Mouse (Mus musculus): Measurements from ENCODE around the gene Siva1. TPM values are rescaled to one million over a fixed set of nuclear protein-coding genes. Genes with fewer than 3 reads are reported as not detected.

The Siva1 gene
- total and polyA plus RNA-seq, 3 experiments = 60.7 to 214 (median 98.9) TPM

DNA sequence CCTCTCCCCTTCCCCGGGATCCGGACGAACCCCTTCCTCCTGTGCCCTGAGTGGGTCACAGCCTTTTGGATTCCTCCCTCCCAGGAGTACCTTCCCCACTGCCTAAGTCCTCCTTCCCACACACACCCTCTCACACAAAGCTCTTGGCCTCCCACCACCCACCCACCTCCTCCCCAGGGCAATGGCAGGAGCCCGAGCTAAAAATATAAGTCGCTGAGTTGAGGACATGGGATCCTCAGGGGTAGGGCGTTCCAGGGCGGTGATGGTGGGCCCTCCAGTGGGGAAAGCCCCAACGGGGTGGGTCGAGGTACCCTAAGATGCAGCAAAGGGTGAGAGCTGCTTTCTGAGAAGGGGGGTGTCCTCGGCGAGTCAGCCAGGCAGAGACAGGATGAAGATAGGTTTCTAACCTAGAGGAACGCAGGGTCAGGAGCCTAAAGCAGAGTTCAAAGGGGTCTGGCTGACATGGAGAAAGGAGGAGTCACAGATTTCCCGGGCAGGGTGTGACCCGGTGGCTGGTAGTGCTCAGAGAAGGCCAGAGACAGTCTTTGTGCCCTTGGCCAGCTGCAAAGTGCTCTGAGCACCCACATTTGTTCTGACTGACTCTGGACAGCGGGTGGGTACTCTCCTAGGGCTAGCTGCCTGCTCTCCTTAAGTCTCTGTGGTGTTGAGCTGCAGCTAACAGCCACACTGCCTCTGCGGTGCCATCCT, 24.0 kb upstream of the Siva1 start:
- no peaks in the 10 kb centered on the region for H3K4me1 ChIP-seq (ENCODE audit: insufficient read depth, low read depth, low read length)
- no peak for TF ChIP-seq GATA2 (IDR thresholded peaks at IDR 0.05; ENCODE audit: borderline replicate concordance, low read depth, low read length)
- TF ChIP-seq CTCF (IDR thresholded peaks at IDR 0.05; ENCODE audit: low read depth, low read length) = no peak
- TF ChIP-seq TAL1 (conservative IDR thresholded peaks at IDR 0.05; ENCODE audit: low read depth, low read length) = no peak
- no peak for TF ChIP-seq POLR2AphosphoS5 (IDR thresholded peaks at IDR 0.05; ENCODE audit: insufficient replicate concordance, low read depth, low read length)
- no peak for TF ChIP-seq GATA1 (IDR thresholded peaks at IDR 0.05; ENCODE audit: borderline replicate concordance, low read length)
- H3K4me3 ChIP-seq (ENCODE audit: low read depth, low read length) = no peak overlapping the region
- ATAC-seq (ENCODE audit: extremely low read depth, insufficient number of reproducible peaks, low FRiP score, poor library complexity, severe bottlenecking) (no peak), DNase-seq (ENCODE audit: low spot score) (no peak)
- H3K36me3 ChIP-seq (replicated peaks) = no peaks in the 10 kb centered on the region
- H3K9me3 ChIP-seq (replicated peaks) = no peaks in the 10 kb centered on the region
- peaks cover 76% of the 10 kb centered on the region for H3K27me3 ChIP-seq (ENCODE audit: insufficient read depth, low read length)

DNA sequence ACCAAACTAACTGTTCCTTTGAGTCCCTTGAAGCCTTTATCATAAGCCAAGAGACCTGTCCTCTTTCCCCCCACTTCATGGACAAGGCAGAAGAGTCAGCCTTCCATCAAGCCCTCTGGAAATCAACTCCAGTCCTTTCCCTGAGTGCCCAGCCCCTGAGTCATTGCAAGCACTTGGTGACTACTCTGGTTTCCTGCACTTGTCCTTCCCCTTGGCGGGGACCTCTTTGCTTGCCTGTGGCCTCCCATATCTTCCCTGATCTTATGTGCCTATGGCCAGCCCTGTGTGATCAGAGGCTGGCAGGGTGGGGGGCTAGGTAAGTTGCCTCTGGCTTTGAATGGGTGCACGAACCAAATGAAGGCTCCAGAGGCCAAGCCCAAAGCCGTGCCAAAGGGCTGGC, 22.6 kb upstream of the Siva1 start:
- 0 out of 2 replicates have a peak, but pooled peaks cover 2% of the 10 kb centered on the region for H3K4me1 ChIP-seq (ENCODE audit: insufficient read depth, low read depth, low read length)
- H3K36me3 ChIP-seq (replicated peaks) = no peaks in the 10 kb centered on the region
- ATAC-seq (ENCODE audit: extremely low read depth, insufficient number of reproducible peaks, low FRiP score, poor library complexity, severe bottlenecking) (no peak), DNase-seq (ENCODE audit: low spot score) (no peak)
- no peaks in the 10 kb centered on the region for H3K9me3 ChIP-seq (replicated peaks)
- H3K4me3 ChIP-seq (ENCODE audit: low read depth, low read length) = no peak overlapping the region
- peaks cover 73% of the 10 kb centered on the region for H3K27me3 ChIP-seq (ENCODE audit: insufficient read depth, low read length)
- TF ChIP-seq GATA2 (IDR thresholded peaks at IDR 0.05; ENCODE audit: borderline replicate concordance, low read depth, low read length) (no peak), CTCF (IDR thresholded peaks at IDR 0.05; ENCODE audit: low read depth, low read length) (no peak), GATA1 (IDR thresholded peaks at IDR 0.05; ENCODE audit: borderline replicate concordance, low read length) (no peak), TAL1 (conservative IDR thresholded peaks at IDR 0.05; ENCODE audit: low read depth, low read length) (no peak), POLR2AphosphoS5 (IDR thresholded peaks at IDR 0.05; ENCODE audit: insufficient replicate concordance, low read depth, low read length) (no peak)

DNA sequence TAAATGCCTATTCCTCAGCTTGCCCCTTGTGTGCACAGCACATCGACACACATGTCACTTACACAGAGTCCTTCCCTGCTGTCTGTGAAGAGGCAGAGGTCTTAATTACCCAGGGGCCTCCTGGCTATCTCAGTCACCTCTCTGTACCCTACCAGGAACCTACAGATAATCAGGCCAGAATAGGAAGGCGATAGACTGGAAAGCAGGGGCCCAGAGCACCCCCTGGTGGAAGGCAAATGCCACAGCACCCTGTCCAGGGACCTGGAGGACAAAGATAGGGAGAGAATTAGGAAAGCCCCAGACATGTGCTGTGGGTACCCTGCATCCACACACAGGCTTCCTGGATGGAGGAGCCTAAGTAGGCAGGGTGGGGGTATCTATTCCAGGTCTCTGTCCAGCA, 20.7 kb upstream of the Siva1 start:
- Histone ChIP-seq H3K36me3 (replicated peaks) (no peaks in the 10 kb centered on the region), H3K4me1 (ENCODE audit: insufficient read depth, low read depth, low read length) (0 out of 2 replicates have a peak, but pooled peaks cover 3% of the 10 kb centered on the region)

DNA sequence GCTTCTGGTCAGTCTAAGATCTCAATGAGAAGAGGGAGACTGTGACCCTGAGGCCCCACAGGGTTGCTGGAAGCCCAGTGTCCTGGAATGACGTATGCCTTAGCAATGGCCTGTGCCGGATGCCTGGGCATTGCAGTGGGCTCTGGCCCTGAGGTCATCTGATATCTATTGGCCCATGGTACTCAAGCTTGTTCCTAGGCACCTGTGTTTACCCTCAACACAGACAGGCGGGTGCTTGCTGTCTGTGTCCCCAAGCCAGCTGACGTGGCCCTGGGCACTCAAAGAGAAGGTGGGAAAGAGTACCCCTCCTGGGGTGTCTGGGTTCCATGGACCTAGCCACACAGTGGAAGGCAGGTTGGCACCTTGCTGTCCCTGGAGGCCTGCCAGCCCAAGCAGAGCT, 18.8 kb upstream of the Siva1 start:
- TF ChIP-seq TAL1 (conservative IDR thresholded peaks at IDR 0.05; ENCODE audit: low read depth, low read length) = no peak
- no peak for TF ChIP-seq GATA1 (IDR thresholded peaks at IDR 0.05; ENCODE audit: borderline replicate concordance, low read length)
- TF ChIP-seq CTCF (IDR thresholded peaks at IDR 0.05; ENCODE audit: low read depth, low read length) = no peak
- no peak for TF ChIP-seq POLR2AphosphoS5 (IDR thresholded peaks at IDR 0.05; ENCODE audit: insufficient replicate concordance, low read depth, low read length)
- no peak for TF ChIP-seq GATA2 (IDR thresholded peaks at IDR 0.05; ENCODE audit: borderline replicate concordance, low read depth, low read length)
- H3K4me3 ChIP-seq (ENCODE audit: low read depth, low read length) = no peak overlapping the region
- H3K9me3 ChIP-seq (replicated peaks) = no peaks in the 10 kb centered on the region
- ATAC-seq (ENCODE audit: extremely low read depth, insufficient number of reproducible peaks, low FRiP score, poor library complexity, severe bottlenecking) (no peak), DNase-seq (ENCODE audit: low spot score) (no peak)
- H3K36me3 ChIP-seq (replicated peaks) = no peaks in the 10 kb centered on the region
- peaks cover 11% of the 10 kb centered on the region for H3K4me1 ChIP-seq (ENCODE audit: insufficient read depth, low read depth, low read length)
- H3K27me3 ChIP-seq (ENCODE audit: insufficient read depth, low read length) = peaks cover 51% of the 10 kb centered on the region

More for the DNA sequence above, 20.7 kb upstream of the Siva1 start:
- H3K27me3 ChIP-seq (ENCODE audit: insufficient read depth, low read length) = peaks cover 60% of the 10 kb centered on the region
- DNase-seq (ENCODE audit: low spot score) = peak; percentile 62
- no peak overlapping the region for H3K4me3 ChIP-seq (ENCODE audit: low read depth, low read length)
- no peaks in the 10 kb centered on the region for H3K9me3 ChIP-seq (replicated peaks)
- peak; percentile 60; the same call in 1 of the 2 replicates for ATAC-seq (ENCODE audit: extremely low read depth, insufficient number of reproducible peaks, low FRiP score, poor library complexity, severe bottlenecking)
- TF ChIP-seq POLR2AphosphoS5 (IDR thresholded peaks at IDR 0.05; ENCODE audit: insufficient replicate concordance, low read depth, low read length) (no peak), CTCF (IDR thresholded peaks at IDR 0.05; ENCODE audit: low read depth, low read length) (peak; percentile 96)

DNA sequence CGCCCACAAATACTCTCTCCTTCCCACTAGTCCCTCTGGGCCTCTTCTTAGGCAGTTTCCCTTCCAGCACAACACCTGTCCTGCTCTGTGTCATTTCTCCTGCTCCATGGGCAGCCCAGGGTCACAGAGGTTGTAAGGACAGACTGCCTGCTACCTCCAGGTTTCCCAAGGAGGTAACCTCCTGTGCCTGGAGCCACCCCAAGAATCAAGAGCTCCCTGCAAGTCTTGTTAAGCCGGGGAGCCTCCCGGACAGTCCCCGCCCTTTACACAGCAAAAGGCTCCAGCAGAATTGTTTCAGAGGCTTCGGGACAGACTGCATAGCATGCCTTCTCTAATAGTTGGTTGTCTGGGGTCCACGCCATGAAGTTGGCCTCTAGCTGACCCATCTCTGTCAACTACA, 18.0 kb upstream of the Siva1 start:
- TF ChIP-seq POLR2AphosphoS5 (IDR thresholded peaks at IDR 0.05; ENCODE audit: insufficient replicate concordance, low read depth, low read length) = no peak
- TF ChIP-seq GATA2 (IDR thresholded peaks at IDR 0.05; ENCODE audit: borderline replicate concordance, low read depth, low read length) = no peak
- no peak for TF ChIP-seq TAL1 (conservative IDR thresholded peaks at IDR 0.05; ENCODE audit: low read depth, low read length)
- TF ChIP-seq GATA1 (IDR thresholded peaks at IDR 0.05; ENCODE audit: borderline replicate concordance, low read length) = no peak
- TF ChIP-seq CTCF (IDR thresholded peaks at IDR 0.05; ENCODE audit: low read depth, low read length) = no peak
- ATAC-seq (ENCODE audit: extremely low read depth, insufficient number of reproducible peaks, low FRiP score, poor library complexity, severe bottlenecking) (no peak), DNase-seq (ENCODE audit: low spot score) (no peak)
- Histone ChIP-seq H3K36me3 (replicated peaks) (no peaks in the 10 kb centered on the region), H3K4me3 (ENCODE audit: low read depth, low read length) (no peak overlapping the region), H3K9me3 (replicated peaks) (no peaks in the 10 kb centered on the region), H3K27me3 (ENCODE audit: insufficient read depth, low read length) (peaks cover 44% of the 10 kb centered on the region), H3K4me1 (ENCODE audit: insufficient read depth, low read depth, low read length) (peaks cover 11% of the 10 kb centered on the region)

DNA sequence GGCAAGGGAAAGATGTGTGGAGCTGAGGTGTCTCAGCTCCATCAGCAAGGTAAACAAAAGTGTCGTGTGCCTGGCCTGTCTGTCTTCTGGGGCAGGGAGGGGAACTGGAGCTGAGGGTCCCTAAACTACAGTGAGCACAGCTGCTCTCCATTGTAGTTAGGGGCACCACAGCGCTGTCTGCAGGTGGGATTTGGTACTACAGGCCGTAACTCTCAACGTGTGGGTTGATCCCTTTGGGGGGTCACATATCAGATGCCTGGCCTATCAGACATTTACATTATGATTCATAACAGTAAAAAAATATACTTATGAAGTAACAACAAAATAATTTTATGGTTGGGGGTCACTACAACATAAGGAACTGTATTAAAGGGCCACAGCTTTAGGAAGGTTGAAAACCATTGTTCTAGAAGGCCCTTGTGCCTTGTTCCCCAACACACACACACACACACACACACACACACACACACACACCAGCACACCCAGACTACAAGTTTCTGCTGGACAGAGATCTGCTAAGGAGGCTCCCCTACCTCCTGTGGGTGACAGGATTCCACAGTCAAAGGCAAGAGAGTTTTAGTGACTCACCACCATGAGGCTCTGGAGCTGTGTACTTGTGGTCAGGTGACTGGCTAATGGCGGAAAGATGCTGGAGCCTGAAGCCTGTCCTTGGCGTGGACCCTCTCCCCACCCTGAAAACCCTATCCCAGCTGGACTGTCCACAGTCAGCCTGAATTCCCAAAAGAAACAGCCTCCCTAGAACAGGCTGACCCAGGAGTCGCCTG, 17.2 kb upstream of the Siva1 start:
- H3K36me3 ChIP-seq (replicated peaks) = no peaks in the 10 kb centered on the region
- H3K27me3 ChIP-seq (ENCODE audit: insufficient read depth, low read length) = peaks cover 43% of the 10 kb centered on the region
- DNase-seq (ENCODE audit: low spot score) = no peak
- peaks cover 11% of the 10 kb centered on the region for H3K4me1 ChIP-seq (ENCODE audit: insufficient read depth, low read depth, low read length)
- no peak for TF ChIP-seq GATA1 (IDR thresholded peaks at IDR 0.05; ENCODE audit: borderline replicate concordance, low read length)
- TF ChIP-seq POLR2AphosphoS5 (IDR thresholded peaks at IDR 0.05; ENCODE audit: insufficient replicate concordance, low read depth, low read length) = no peak
- peak; percentile 93 for TF ChIP-seq CTCF (IDR thresholded peaks at IDR 0.05; ENCODE audit: low read depth, low read length)
- no peak overlapping the region for H3K4me3 ChIP-seq (ENCODE audit: low read depth, low read length)
- no peaks in the 10 kb centered on the region for H3K9me3 ChIP-seq (replicated peaks)
- ATAC-seq (ENCODE audit: extremely low read depth, insufficient number of reproducible peaks, low FRiP score, poor library complexity, severe bottlenecking) = no peak
